Mouse (Mus musculus) gastrocnemius, postnatal 4 days (tissue): ENCODE measurements around the gene Fuk. TPM values are rescaled to one million over a fixed set of nuclear protein-coding genes. Genes with fewer than 3 reads are reported as not detected.

ENCODE experiments used
- total RNA-seq, 2 experiments: library from RNA; stranded (reverse); gene quantifications; 2 replicates each; pipeline ENCODE4 v1.2.3; 2021

The Fuk gene
- total RNA-seq, 2 experiments from 2014 or later = 5.9 to 6.5 TPM

Other genes starting within 250 kb of the Fuk start
- 10 to 100 TPM; 73.8 to 79.3 TPM for gene Mtss1l, start 181.0 kb downstream of the Fuk start, total RNA-seq
- 10 to 100 TPM in 1 of 2 experiments, 1 to 10 TPM in 1; 7.9 to 10.4 TPM for gene Il34, start 96.6 kb downstream of the Fuk start, total RNA-seq
- 10 to 100 TPM; 59.5 to 66.6 TPM for gene Cog4, start 55.9 kb downstream of the Fuk start, total RNA-seq
- gene Sf3b3, start 55.7 kb downstream of the Fuk start, total RNA-seq = 10 to 100 TPM; 56.3 to 63.0 TPM
- gene St3gal2, start 17.4 kb upstream of the Fuk start, total RNA-seq = 10 to 100 TPM; 44.0 to 44.9 TPM
- 10 to 100 TPM; 50.6 to 56.3 TPM for gene Ddx19a, start 95.3 kb upstream of the Fuk start, total RNA-seq
- gene Ddx19b, start 129.3 kb upstream of the Fuk start, total RNA-seq = 10 to 100 TPM; 10.2 to 10.7 TPM
- 10 to 100 TPM; 47.1 to 52.3 TPM for gene Aars, start 130.7 kb upstream of the Fuk start, total RNA-seq
- gene Exosc6, start 153.9 kb upstream of the Fuk start, total RNA-seq = not detected
- gene Clec18a, start 189.9 kb upstream of the Fuk start, total RNA-seq = 1 to 10 TPM; 1.4 to 2.4 TPM
- 10 to 100 TPM; 43.0 to 49.6 TPM for gene Pdpr, start 192.1 kb upstream of the Fuk start, total RNA-seq